Mouse (Mus musculus) heart, postnatal 0 days (tissue): Measurements from ENCODE around the gene D230025D16Rik.

ENCODE experiments used
- CTCF ChIP-seq: IDR thresholded peaks from 2 replicates; pipeline ENCODE4 v1.5.1; 2016; ENCODE audit warnings: antibody characterized with exemption, control low read depth, low read depth
- EP300 ChIP-seq: IDR thresholded peaks from 2 replicates; pipeline ENCODE4 v1.6.1; 2016; ENCODE audit warnings: antibody characterized with exemption, low read depth

DNA sequence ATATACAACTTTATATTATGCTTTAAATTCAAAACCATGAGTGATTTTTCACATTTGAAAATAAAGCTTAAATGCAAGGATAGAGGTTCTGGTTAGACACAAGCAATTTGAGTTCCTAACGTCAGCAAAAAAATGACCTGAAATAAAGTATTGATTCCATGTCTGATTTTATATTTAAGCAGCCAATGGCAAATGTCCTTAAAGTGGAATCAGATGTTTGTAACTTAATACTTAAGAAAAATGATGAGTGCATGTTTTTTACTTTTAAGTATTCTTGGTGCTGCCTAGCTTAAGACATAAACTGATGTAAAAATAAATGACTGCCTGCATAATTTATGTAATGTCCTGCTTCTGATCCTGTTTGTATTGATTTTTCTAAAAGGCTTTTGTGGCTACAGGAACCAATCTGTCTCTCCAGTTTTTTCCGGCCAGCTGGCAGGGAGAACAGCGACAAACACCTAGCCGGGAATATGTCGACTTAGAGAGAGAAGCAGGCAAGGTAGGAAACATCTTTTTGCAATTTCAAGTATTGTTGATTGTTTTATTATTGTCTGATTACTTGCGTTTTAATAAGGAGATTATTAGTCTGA is 46.6 kb upstream of the D230025D16Rik start:
- no peak for TF ChIP-seq CTCF
- no peak for TF ChIP-seq EP300
